Mouse (Mus musculus): ENCODE results near the gene Ppm1g.

GRCm38 (mm10) chr5:31241522-31242034 is 21.1 kb upstream of the Ppm1g start:
- TF ChIP-seq POLR2A (IDR thresholded peaks at IDR 0.05; ENCODE audit: borderline replicate concordance, insufficient read depth, low read length) (no peak), CTCF (IDR thresholded peaks at IDR 0.05; ENCODE audit: borderline replicate concordance, insufficient read depth, low read depth, low read length) (no peak)
